Comparison of ENCODE assay signal across 31 mouse cellular contexts in the genomic region with DNA sequence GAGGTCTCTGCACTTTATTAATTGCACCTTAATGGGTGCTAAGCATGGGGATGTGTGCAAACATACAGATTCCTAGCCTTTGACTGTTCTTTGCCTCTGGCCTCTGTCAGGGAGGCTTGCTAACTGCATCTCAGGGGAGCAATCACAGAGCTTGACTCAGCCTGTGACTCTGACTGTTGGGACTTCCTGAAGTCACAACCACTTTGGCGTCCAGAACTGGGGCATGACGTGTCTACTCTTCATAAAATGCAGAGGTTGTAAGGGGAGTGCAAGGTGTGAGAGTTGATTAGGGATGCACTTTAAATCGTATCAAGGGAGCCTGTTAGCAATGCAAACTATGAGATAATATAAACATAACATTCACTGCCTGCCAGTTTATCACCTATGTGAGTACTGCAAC.
DNase-seq lines count a peak whose midpoint lies in the region; ATAC-seq and TF ChIP-seq lines count a peak whose summit lies in the region.
"Had no signal": no experiment of that assay in that cellular context is flagged by ENCODE, and none has a peak within 500 bp of the region (broad histone marks: within the 10 kb centered on the region; RNA-seq: fewer than 3 reads in every experiment).

No protein-coding gene starts in this region.

- no peaks in the 10 kb centered on the region for H3K9me3 ChIP-seq in liver, embryonic 14.5 days (ENCODE audit: control insufficient read depth, low read length)
- no peaks in the 10 kb centered on the region for H3K9me3 ChIP-seq in liver, postnatal 0 days (ENCODE audit: low read length)
- H3K9me3 ChIP-seq: embryonic facial prominence, embryonic 13.5 days; forebrain, embryonic 10.5 days; forebrain, embryonic 15.5 days; G1E; heart, embryonic 12.5 days; limb, embryonic 12.5 days; neural tube, embryonic 15.5 days; stomach, embryonic 15.5 days had no signal

- intact Hi-C loops in left cerebral cortex, postnatal 25 days (cut with DNase I), result no loop called here

- no peak for TF ChIP-seq CTCF in liver, embryonic 14.5 days (IDR thresholded peaks at IDR 0.05; ENCODE audit: low read depth)
- no peak for TF ChIP-seq CTCF in liver, postnatal 0 days (IDR thresholded peaks at IDR 0.05; ENCODE audit: low read depth)

- peak; percentile 5 for DNase-seq in embryo, embryonic 10 days (ENCODE audit: low spot score)
- no peak for DNase-seq in embryo, embryonic 10.5 days (ENCODE audit: low spot score)
- no peak for DNase-seq in liver, embryonic 14.5 days (ENCODE audit: low read depth in 3 of 3, low spot score in 3 of 3)
- DNase-seq in liver, postnatal 0 days, result no peak
- DNase-seq in brain, adult 2 months (ENCODE audit: low read depth, low spot score), result peak; percentile 10
- no peak for DNase-seq in left cerebral cortex, postnatal 25 days (ENCODE audit: low spot score in 2 of 2)
- no peak for DNase-seq in lung, postnatal 10 days
- DNase-seq: adrenal gland, postnatal 14 days; cerebellum, adult 18-20 months; cerebellum, postnatal 10 days; gastrocnemius, adult 2 months; gastrocnemius, postnatal 36 days; heart, adult 2 months; kidney, adult 11 months; kidney, postnatal 14 days; layer of hippocampus, adult 9-11 months; retina, postnatal 1 day; right cerebral cortex, postnatal 14 days had no signal

- WGBS in liver, embryonic 14.5 days (ENCODE audit: insufficient replicate concordance), result 7% methylated on average over 3 of the region's 3 CpGs
- WGBS in liver, postnatal 0 days (ENCODE audit: insufficient replicate concordance), result 35% methylated on average over 3 of the region's 3 CpGs

- H3K27ac ChIP-seq in liver, embryonic 14.5 days, result no peak overlapping the region
- H3K27ac ChIP-seq in liver, postnatal 0 days (ENCODE audit: low read depth), result no peak overlapping the region
- H3K27ac ChIP-seq: embryonic facial prominence, embryonic 13.5 days; forebrain, embryonic 10.5 days; forebrain, embryonic 15.5 days; gastrocnemius, adult 2 months; heart, adult 2 months; hindbrain, embryonic 14.5 days; limb, embryonic 12.5 days; macrophage; neural tube, embryonic 15.5 days; stomach, embryonic 15.5 days had no signal

- H3K4me2 ChIP-seq in liver, embryonic 14.5 days (ENCODE audit: low read depth), result no peak overlapping the region
- H3K4me2 ChIP-seq in liver, postnatal 0 days (ENCODE audit: low read depth, low read length), result no peak overlapping the region
- H3K4me2 ChIP-seq: embryonic facial prominence, embryonic 13.5 days; forebrain, embryonic 15.5 days; heart, embryonic 12.5 days; hindbrain, embryonic 14.5 days; limb, embryonic 12.5 days; neural tube, embryonic 15.5 days; stomach, embryonic 15.5 days had no signal

- peaks cover 16 to 18% of the 10 kb centered on the region in 2 experiments for H3K4me1 ChIP-seq in liver, embryonic 14.5 days (replicated peaks; ENCODE audit: control insufficient read depth in 2 of 2, insufficient read depth in 2 of 2, low read length in 1 of 2)
- H3K4me1 ChIP-seq in liver, postnatal 0 days (ENCODE audit: insufficient read depth), result peaks cover 4% of the 10 kb centered on the region; the same call in 1 of the 2 replicates
- H3K4me1 ChIP-seq: embryonic facial prominence, embryonic 13.5 days; forebrain, embryonic 10.5 days; forebrain, embryonic 15.5 days; neural tube, embryonic 15.5 days; stomach, embryonic 15.5 days had no signal

- H3K9ac ChIP-seq in liver, embryonic 14.5 days (replicated peaks), result no peak overlapping the region
- no peak overlapping the region for H3K9ac ChIP-seq in liver, postnatal 0 days (replicated peaks)
- H3K9ac ChIP-seq: embryonic facial prominence, embryonic 13.5 days; forebrain, embryonic 15.5 days; heart, embryonic 12.5 days; hindbrain, embryonic 14.5 days; limb, embryonic 12.5 days; neural tube, embryonic 15.5 days; stomach, embryonic 15.5 days had no signal

- no peaks in the 10 kb centered on the region for H3K36me3 ChIP-seq in liver, embryonic 14.5 days (replicated peaks; ENCODE audit: control insufficient read depth, insufficient read depth, low read depth)
- no peaks in the 10 kb centered on the region for H3K36me3 ChIP-seq in liver, postnatal 0 days (replicated peaks; ENCODE audit: insufficient read depth, low read length)
- H3K36me3 ChIP-seq: embryonic facial prominence, embryonic 13.5 days; forebrain, embryonic 10.5 days; forebrain, embryonic 15.5 days; G1E; heart, embryonic 12.5 days; limb, embryonic 12.5 days; neural tube, embryonic 15.5 days; stomach, embryonic 15.5 days had no signal

- H3K27me3 ChIP-seq in liver, embryonic 14.5 days (ENCODE audit: control insufficient read depth, insufficient read depth, low read length), result no peaks in the 10 kb centered on the region
- no peaks in the 10 kb centered on the region for H3K27me3 ChIP-seq in liver, postnatal 0 days (ENCODE audit: insufficient read depth, low read length)
- H3K27me3 ChIP-seq: embryonic facial prominence, embryonic 13.5 days; forebrain, embryonic 15.5 days; heart, embryonic 12.5 days; limb, embryonic 12.5 days; neural tube, embryonic 15.5 days; stomach, embryonic 15.5 days had no signal

- peak; percentile 53 for TF ChIP-seq EP300 in liver, embryonic 14.5 days (IDR thresholded peaks at IDR 0.05; ENCODE audit: low read depth)
- no peak for TF ChIP-seq EP300 in liver, postnatal 0 days (IDR thresholded peaks at IDR 0.05; ENCODE audit: low read depth)

- ATAC-seq in liver, embryonic 14.5 days (ENCODE audit: insufficient read depth), result no peak
- ATAC-seq in liver, postnatal 0 days, result no peak
- ATAC-seq in megakaryocyte-erythroid progenitor cell, adult 5-6 weeks (replicated peaks; ENCODE audit: low FRiP score, low TSS enrichment, poor library complexity, severe bottlenecking), result peak; percentile 65
- ATAC-seq: forebrain, embryonic 15.5 days; inflammation-experienced regulatory T-cells, adult 6 months; Patski had no signal

- H3K4me3 ChIP-seq in liver, embryonic 14.5 days (ENCODE audit: insufficient read depth in 1 of 2, low read depth in 2 of 2, low read length in 2 of 2), result no peak overlapping the region
- no peak overlapping the region for H3K4me3 ChIP-seq in liver, postnatal 0 days (ENCODE audit: low read depth, low read length)
- H3K4me3 ChIP-seq: embryonic facial prominence, embryonic 13.5 days; forebrain, embryonic 10.5 days; forebrain, embryonic 15.5 days; gastrocnemius, adult 2 months; heart, adult 2 months; heart, embryonic 12.5 days; limb, embryonic 12.5 days; neural tube, embryonic 15.5 days; stomach, embryonic 15.5 days had no signal

Comparison
In these comparisons a context has a peak if more than half of its experiments do, and no peak if none do; other contexts are left out.
1. DNase-seq: peak in embryo, embryonic 10 days (single experiment) and brain, adult 2 months (single experiment); none in embryo, embryonic 10.5 days (single experiment), liver, embryonic 14.5 days (0 of 3), liver, postnatal 0 days (single experiment), left cerebral cortex, postnatal 25 days (0 of 2) and lung, postnatal 10 days (single experiment).